Mouse (Mus musculus) cortical plate, adult 2 months (tissue): ENCODE results near the gene Zfp740.

Experiments
- CTCF ChIP-seq: fragments of 200-500 bp; IDR thresholded peaks from 2 replicates; pipeline ENCODE4 v1.5.1; 2011; ENCODE audit warnings: mild to moderate bottlenecking, control low read depth, low read length; ENCODE audit not compliant: insufficient read depth; ENCODE audit errors: extremely low read depth
- POLR2A ChIP-seq: fragments of 200-500 bp; IDR thresholded peaks from 2 replicates; pipeline ENCODE4 v1.6.1; 2011; ENCODE audit warnings: mild to moderate bottlenecking, low read length, control low read depth; ENCODE audit not compliant: insufficient read depth; ENCODE audit errors: extremely low read depth

- TF ChIP-seq POLR2A: no peak
- peak; percentile 87 for TF ChIP-seq CTCF
Measured at GRCm38 (mm10) chr15:102178279-102178678, 24.8 kb upstream of the Zfp740 start.
